Mouse (Mus musculus) neural tube, embryonic 13.5 days (tissue): ENCODE results near the gene Cop1. TPM values are rescaled to one million over a fixed set of nuclear protein-coding genes. Genes with fewer than 3 reads are reported as not detected.
A peak's percentile ranks its signal among the peaks of the same experiment; 100 is the strongest.

Experiments used
- ATAC-seq: fragments of 200-750 bp; cut with Nextera tagmentation; 2 replicates; pipeline ENCODE4 v1.8.0; 2017; ENCODE audit warnings: low read depth, mild to moderate bottlenecking, moderate TSS enrichment, moderate library complexity
- H3K27ac ChIP-seq: fragments of 300-500 bp; sonication (generic); replicated peaks from 2 replicates; pipeline ENCODE4 v1.5.1; 2015; ENCODE audit warnings: moderate library complexity, mild to moderate bottlenecking, inconsistent platforms
- H3K27me3 ChIP-seq: fragments of 300-500 bp; sonication (generic); 2 replicates; pipeline ENCODE4 v1.6.1; 2015; ENCODE audit warnings: mild to moderate bottlenecking, inconsistent platforms
- H3K36me3 ChIP-seq: fragments of 300-500 bp; sonication (generic); 2 replicates; pipeline ENCODE4 v1.6.1; 2015; ENCODE audit warnings: mild to moderate bottlenecking, inconsistent platforms
- H3K4me1 ChIP-seq: fragments of 300-500 bp; sonication (generic); replicated peaks from 2 replicates; pipeline ENCODE4 v1.6.1; 2015; ENCODE audit warnings: inconsistent platforms
- H3K4me2 ChIP-seq: fragments of 300-500 bp; sonication (generic); 2 replicates; pipeline ENCODE4 v1.6.1; 2015; ENCODE audit warnings: inconsistent platforms, mild to moderate bottlenecking, moderate library complexity
- H3K4me3 ChIP-seq: fragments of 300-500 bp; sonication (generic); 2 replicates; pipeline ENCODE4 v1.5.1; 2015; ENCODE audit warnings: mild to moderate bottlenecking, inconsistent platforms
- H3K9ac ChIP-seq: fragments of 300-500 bp; sonication (generic); 2 replicates; pipeline ENCODE4 v1.6.1; 2015; ENCODE audit warnings: moderate library complexity, mild to moderate bottlenecking, inconsistent platforms
- H3K9me3 ChIP-seq: fragments of 300-500 bp; sonication (generic); 2 replicates; pipeline ENCODE4 v1.6.1; 2016; ENCODE audit warnings: inconsistent platforms
- WGBS: fragments of 180-500 bp; shearing (Covaris S2); methylation state at CpG from one replicate; pipeline ENCODE4 v1.1.7; 2015; 5-methylcytosine and 5-hydroxymethylcytosine counted together
- microRNA-seq: library from miRNA; unstranded; fragments of <30 nt; microRNA quantifications from one replicate; pipeline ENCODE4, GENCODE M21; 2016
- polyA plus RNA-seq: library from polyadenylated mRNA; unstranded; fragments of >200 nt; fragmentation: Nextera tagmentation; extraction: Ambion mirVana; gene quantifications from 2 replicates; pipeline ENCODE4 v1.2.1, GENCODE M21; 2015

Gene Cop1
- polyA plus RNA-seq, 1 experiment from 2014 or later, result 102 TPM

GRCm38 (mm10) chr1:159392667-159393066 is 160.5 kb downstream of the Cop1 start:
- no peak overlapping the region for H3K9ac ChIP-seq

GRCm38 (mm10) chr1:159393070-159393699 is 161.1 kb downstream of the Cop1 start:
- H3K4me3 ChIP-seq, result no peak overlapping the region
- no peak overlapping the region for H3K9ac ChIP-seq
- ATAC-seq, result no peak
- H3K36me3 ChIP-seq, result no peaks in the 10 kb centered on the region
- H3K4me1 ChIP-seq, result peaks cover 22% of the 10 kb centered on the region
- no peaks in the 10 kb centered on the region for H3K27me3 ChIP-seq
- no peak overlapping the region for H3K4me2 ChIP-seq
- H3K27ac ChIP-seq, result no peak overlapping the region
- H3K9me3 ChIP-seq, result no peaks in the 10 kb centered on the region
- 20% methylated on average over 6 of the region's 6 CpGs for WGBS

More at GRCm38 (mm10) chr1:159392667-159393066, 160.5 kb downstream of the Cop1 start:
- ATAC-seq, result no peak
- 64% methylated on average over 8 of the region's 8 CpGs for WGBS
- peaks cover 23% of the 10 kb centered on the region for H3K4me1 ChIP-seq
- no peaks in the 10 kb centered on the region for H3K36me3 ChIP-seq
- no peak overlapping the region for H3K4me3 ChIP-seq
- no peaks in the 10 kb centered on the region for H3K27me3 ChIP-seq
- H3K4me2 ChIP-seq, result no peak overlapping the region
- H3K9me3 ChIP-seq, result no peaks in the 10 kb centered on the region
- H3K27ac ChIP-seq, result no peak overlapping the region

GRCm38 (mm10) chr1:159393931-159394330 is 161.8 kb downstream of the Cop1 start:
- peaks cover 14% of the 10 kb centered on the region for H3K4me1 ChIP-seq
- H3K36me3 ChIP-seq, result no peaks in the 10 kb centered on the region
- H3K4me2 ChIP-seq, result no peak overlapping the region
- H3K27ac ChIP-seq, result no peak overlapping the region
- H3K9me3 ChIP-seq, result no peaks in the 10 kb centered on the region
- no peak overlapping the region for H3K4me3 ChIP-seq
- H3K9ac ChIP-seq, result no peak overlapping the region
- WGBS, result 77% methylated on average over 1 of the region's 1 CpGs
- ATAC-seq, result no peak
- H3K27me3 ChIP-seq, result no peaks in the 10 kb centered on the region

GRCm38 (mm10) chr1:159396515-159396914 is 164.4 kb downstream of the Cop1 start:
- Histone ChIP-seq H3K4me3 (no peak overlapping the region), H3K4me1 (peaks cover 12% of the 10 kb centered on the region), H3K9ac (no peak overlapping the region), H3K36me3 (no peaks in the 10 kb centered on the region), H3K9me3 (no peaks in the 10 kb centered on the region), H3K4me2 (peak overlapping the region; percentile 41), H3K27me3 (no peaks in the 10 kb centered on the region), H3K27ac (no peak overlapping the region)
- peak; percentile 36; the same call in 1 of the 2 replicates for ATAC-seq
- WGBS, result 9% methylated on average over 9 of the region's 9 CpGs

Small RNA genes lying within 50 kb of the gene (microRNA-seq; reads per million reads assigned to microRNA genes)
- 29.9 reads per million, percentile 39 among the genes with 10 or more reads in this experiment for gene Mir1843b
